Mouse (Mus musculus): ENCODE results near the gene Qtrt1. TPM values are rescaled to one million over a fixed set of nuclear protein-coding genes. Genes with fewer than 3 reads are reported as not detected.

The Qtrt1 gene
- polyA plus RNA-seq, 1 experiment from 2014 or later: 64.5 TPM

DNA sequence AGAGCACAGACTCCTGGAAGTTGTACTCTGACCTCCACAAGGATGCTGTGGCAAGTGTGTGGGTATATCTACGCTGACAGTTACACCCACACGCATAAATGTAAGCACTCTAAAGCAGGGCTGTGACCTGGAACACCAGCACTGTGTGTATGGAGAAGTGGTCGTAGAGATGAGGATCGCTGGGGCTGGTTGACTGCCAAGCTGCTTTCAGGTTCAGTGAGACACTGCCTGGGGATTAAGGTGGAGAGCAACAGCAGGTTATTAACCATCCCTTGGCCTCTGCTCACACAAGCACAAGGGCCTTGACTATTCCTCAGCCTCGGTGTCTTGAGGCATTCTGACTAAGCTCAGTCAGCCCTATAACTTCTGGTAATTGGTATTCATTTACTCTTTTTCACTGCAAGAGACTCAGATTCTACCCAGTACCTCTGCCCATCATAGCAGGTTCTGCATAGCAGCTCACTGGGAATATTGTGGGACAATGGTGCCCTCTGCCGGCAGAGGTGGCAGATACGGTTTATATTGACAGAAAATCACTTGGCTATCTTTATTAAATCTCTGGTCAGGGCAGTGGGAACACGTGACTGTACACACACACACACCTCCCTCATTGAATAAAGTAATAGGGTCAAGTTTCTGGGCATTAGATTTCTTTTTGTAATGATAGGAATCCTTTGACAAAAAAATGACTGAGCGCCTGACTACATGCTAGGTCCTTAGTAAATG is 1.9 kb upstream of the Qtrt1 start:
- Histone ChIP-seq H3K4me2 (replicated peaks; ENCODE audit: low read depth, low read length) (no peak overlapping the region), H3K36me3 (ENCODE audit: insufficient read depth, low read length) (peaks cover 24% of the 10 kb centered on the region), H3K27me3 (ENCODE audit: insufficient read depth, low read length) (no peaks in the 10 kb centered on the region), H3K9ac (replicated peaks; ENCODE audit: low read length) (no peak overlapping the region), H3K9me3 (ENCODE audit: low read length) (no peaks in the 10 kb centered on the region), H3K4me1 (ENCODE audit: insufficient read depth, low read length) (peaks cover 12% of the 10 kb centered on the region; the same call in 1 of the 2 replicates), H3K4me3 (ENCODE audit: low read length) (no peak overlapping the region), H3K27ac (ENCODE audit: low read length) (no peak overlapping the region)
- no peak for ATAC-seq (ENCODE audit: low FRiP score, low TSS enrichment)
- 28% methylated on average over 9 of the region's 9 CpGs for WGBS

DNA sequence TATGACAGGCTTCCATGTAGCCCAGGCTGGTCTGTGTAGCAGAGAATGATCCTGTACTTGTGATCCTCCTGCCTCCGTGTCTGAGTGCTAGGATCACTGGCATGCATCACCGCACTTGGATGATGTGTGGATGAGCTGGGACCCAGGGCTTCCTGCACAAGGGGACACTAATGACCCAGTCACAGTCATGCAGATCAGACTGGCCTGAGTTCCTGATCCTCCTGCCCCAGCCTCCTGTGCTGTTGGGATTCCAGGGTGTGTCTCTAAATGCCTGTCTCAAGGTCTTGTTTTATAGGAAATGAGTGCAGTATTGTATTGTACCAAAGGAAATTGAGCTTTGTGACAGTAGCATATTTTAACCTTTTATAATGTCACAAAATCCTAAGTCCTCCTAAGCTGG is 6.2 kb downstream of the Qtrt1 start:
- Histone ChIP-seq H3K27ac (ENCODE audit: low read length) (no peak overlapping the region), H3K4me1 (ENCODE audit: insufficient read depth, low read length) (0 out of 2 replicates have a peak, but pooled peaks cover 4% of the 10 kb centered on the region), H3K9me3 (ENCODE audit: low read length) (no peaks in the 10 kb centered on the region), H3K27me3 (ENCODE audit: insufficient read depth, low read length) (no peaks in the 10 kb centered on the region), H3K4me3 (ENCODE audit: low read length) (no peak overlapping the region), H3K36me3 (ENCODE audit: insufficient read depth, low read length) (peaks cover 39% of the 10 kb centered on the region), H3K4me2 (replicated peaks; ENCODE audit: low read depth, low read length) (no peak overlapping the region), H3K9ac (replicated peaks; ENCODE audit: low read length) (no peak overlapping the region)
- no peak for ATAC-seq (ENCODE audit: low FRiP score, low TSS enrichment)
- WGBS: 83% methylated on average over 2 of the region's 2 CpGs

DNA sequence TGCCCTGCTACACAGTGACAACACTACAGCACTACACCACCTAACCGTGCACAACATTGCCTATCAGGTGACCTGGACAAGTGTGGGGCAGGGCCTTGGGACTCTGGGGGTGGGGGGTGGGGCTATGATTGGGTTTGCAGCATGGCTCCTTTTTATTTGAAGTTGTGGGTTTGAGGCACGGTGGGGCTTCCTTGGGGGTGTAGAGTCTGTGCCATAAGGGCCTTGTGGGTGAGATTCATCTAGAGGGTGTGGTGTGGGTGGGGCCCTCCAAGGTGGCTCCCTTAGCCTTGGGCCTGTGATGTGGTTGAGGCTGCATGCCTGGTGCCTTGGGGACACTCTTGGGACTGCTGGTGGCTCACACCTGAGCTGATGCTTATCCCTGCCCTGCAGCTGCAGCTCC is 8.0 kb downstream of the Qtrt1 start:
- Histone ChIP-seq H3K4me2 (replicated peaks; ENCODE audit: low read depth, low read length) (no peak overlapping the region), H3K4me1 (ENCODE audit: insufficient read depth, low read length) (no peaks in the 10 kb centered on the region), H3K36me3 (ENCODE audit: insufficient read depth, low read length) (peaks cover 39% of the 10 kb centered on the region), H3K27ac (ENCODE audit: low read length) (no peak overlapping the region), H3K9me3 (ENCODE audit: low read length) (no peaks in the 10 kb centered on the region), H3K9ac (replicated peaks; ENCODE audit: low read length) (no peak overlapping the region), H3K27me3 (ENCODE audit: insufficient read depth, low read length) (no peaks in the 10 kb centered on the region), H3K4me3 (ENCODE audit: low read length) (no peak overlapping the region)
- ATAC-seq (ENCODE audit: low FRiP score, low TSS enrichment): no peak
- 87% methylated on average over 2 of the region's 2 CpGs for WGBS

DNA sequence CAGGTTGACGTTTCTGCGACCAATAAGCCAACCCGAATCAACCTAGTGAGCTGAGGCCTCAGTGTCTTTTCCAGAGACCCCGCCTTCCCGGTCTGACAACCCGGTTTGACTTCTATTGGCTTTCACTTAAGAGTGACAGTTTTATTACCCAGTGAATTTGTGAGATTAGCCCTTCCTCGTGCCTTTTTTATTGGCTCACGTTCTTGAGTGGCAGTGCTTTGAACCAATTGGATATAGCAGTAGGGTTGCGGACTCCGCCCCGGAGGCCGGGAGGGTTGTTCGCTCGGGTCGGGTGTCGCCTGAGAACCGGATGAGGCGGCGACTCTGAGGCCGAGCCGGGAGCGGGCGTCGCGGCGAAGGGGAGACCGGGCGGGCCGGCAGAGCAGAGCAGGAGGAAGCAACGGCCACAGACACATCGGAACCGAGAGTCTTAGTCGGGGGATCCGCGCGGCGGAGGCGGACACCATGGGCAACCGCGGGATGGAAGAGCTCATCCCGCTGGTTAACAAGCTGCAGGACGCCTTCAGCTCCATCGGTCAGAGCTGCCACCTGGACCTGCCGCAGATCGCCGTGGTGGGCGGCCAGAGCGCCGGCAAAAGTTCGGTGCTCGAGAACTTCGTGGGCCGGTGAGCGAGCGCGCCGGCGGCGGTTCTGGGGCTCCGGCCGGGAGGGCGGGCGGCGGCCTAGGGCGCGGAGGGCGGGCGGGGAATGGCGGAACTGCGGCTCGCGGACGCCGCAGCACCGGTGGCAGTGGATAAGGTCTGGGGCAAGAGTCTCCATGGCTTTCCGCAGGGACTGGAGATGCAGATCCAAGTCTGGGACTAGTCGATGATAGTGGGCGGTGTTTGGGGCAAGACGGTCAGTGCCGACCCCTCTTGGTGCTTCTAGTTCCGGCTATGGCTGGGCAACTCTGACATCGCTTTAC is 13.3 kb downstream of the Qtrt1 start, which contains the start of gene Dnm2:
Gene Dnm2 (plus strand): TSS at position 278 of the 925 bp plus-strand sequence.
- peak within 1 kb of the TSS; percentile 87 for H3K9ac ChIP-seq (replicated peaks; ENCODE audit: low read length)
- no peaks in the 10 kb centered on the region for H3K27me3 ChIP-seq (ENCODE audit: insufficient read depth, low read length)
- peak within 1 kb of the TSS; percentile 90 for H3K4me2 ChIP-seq (replicated peaks; ENCODE audit: low read depth, low read length)
- H3K4me3 ChIP-seq (ENCODE audit: low read length): peak within 1 kb of the TSS; percentile 97
- no peaks in the 10 kb centered on the region for H3K9me3 ChIP-seq (ENCODE audit: low read length)
- WGBS: under 1% methylated on average over 82 of the region's 82 CpGs
- H3K27ac ChIP-seq (ENCODE audit: low read length): peak within 1 kb of the TSS; percentile 89
- peaks cover 15% of the 10 kb centered on the region for H3K36me3 ChIP-seq (ENCODE audit: insufficient read depth, low read length)
- H3K4me1 ChIP-seq (ENCODE audit: insufficient read depth, low read length): peaks cover 22% of the 10 kb centered on the region
- peak; percentile 99 for ATAC-seq (ENCODE audit: low FRiP score, low TSS enrichment)

DNA sequence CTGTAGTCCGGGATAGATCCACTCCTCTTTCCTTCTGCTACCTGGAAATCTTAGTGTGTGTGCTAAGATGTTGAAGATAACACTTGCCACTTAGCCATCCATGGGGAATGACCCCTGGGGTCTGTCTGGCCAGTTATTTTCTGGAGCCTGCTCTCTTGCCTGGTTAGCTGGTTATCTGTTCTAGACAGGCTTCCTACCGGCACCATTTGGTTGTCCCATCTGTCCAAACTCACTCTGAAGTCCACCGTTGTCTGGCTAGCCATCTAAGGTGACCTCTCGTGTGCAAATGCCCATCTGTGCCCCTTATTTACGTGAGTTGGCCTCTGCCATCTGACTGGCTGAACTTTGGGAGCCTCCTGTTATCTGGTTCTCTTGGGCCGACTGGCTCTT is 13.9 kb downstream of the Qtrt1 start:
- no peaks in the 10 kb centered on the region for H3K27me3 ChIP-seq (ENCODE audit: insufficient read depth, low read length)
- 2% methylated on average over 6 of the region's 6 CpGs for WGBS
- ATAC-seq (ENCODE audit: low FRiP score, low TSS enrichment): no peak

DNA sequence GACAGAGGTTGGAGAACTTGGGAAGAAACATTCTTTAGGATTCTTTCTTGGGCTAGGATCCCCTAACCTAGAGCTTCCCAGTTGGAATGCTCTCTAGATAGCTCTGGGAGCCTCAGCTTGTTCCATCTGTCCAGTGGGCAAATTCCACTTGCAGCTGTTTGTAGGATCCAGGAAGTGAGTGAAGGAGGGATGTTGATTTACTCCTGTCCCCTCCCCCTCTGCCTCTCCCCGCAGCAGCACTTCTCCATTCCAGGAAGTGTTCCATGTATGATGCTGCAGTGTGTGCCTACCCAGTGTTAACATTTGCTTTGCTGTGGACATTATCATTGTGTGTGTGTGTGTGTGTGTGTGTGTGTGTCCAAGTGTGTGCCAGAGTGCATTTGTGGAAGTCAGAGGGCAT is 14.4 kb downstream of the Qtrt1 start:
- Histone ChIP-seq H3K4me2 (replicated peaks; ENCODE audit: low read depth, low read length) (peak overlapping the region; percentile 90), H3K27me3 (ENCODE audit: insufficient read depth, low read length) (no peaks in the 10 kb centered on the region), H3K27ac (ENCODE audit: low read length) (peak overlapping the region; percentile 89), H3K9ac (replicated peaks; ENCODE audit: low read length) (peak overlapping the region; percentile 87), H3K36me3 (ENCODE audit: insufficient read depth, low read length) (peaks cover 5% of the 10 kb centered on the region; the same call in 1 of the 2 replicates), H3K4me1 (ENCODE audit: insufficient read depth, low read length) (peaks cover 32% of the 10 kb centered on the region), H3K9me3 (ENCODE audit: low read length) (no peaks in the 10 kb centered on the region), H3K4me3 (ENCODE audit: low read length) (peak overlapping the region; percentile 97)
- WGBS: 0% methylated on average over 1 of the region's 1 CpGs
- ATAC-seq (ENCODE audit: low FRiP score, low TSS enrichment): no peak

More for the DNA sequence above, 13.9 kb downstream of the Qtrt1 start:
- H3K4me2 ChIP-seq (replicated peaks; ENCODE audit: low read depth, low read length): peak overlapping the region; percentile 90
- H3K9ac ChIP-seq (replicated peaks; ENCODE audit: low read length): peak overlapping the region; percentile 87
- peak overlapping the region; percentile 89 for H3K27ac ChIP-seq (ENCODE audit: low read length)
- H3K4me1 ChIP-seq (ENCODE audit: insufficient read depth, low read length): peaks cover 27% of the 10 kb centered on the region
- H3K9me3 ChIP-seq (ENCODE audit: low read length): no peaks in the 10 kb centered on the region
- peaks cover 9% of the 10 kb centered on the region for H3K36me3 ChIP-seq (ENCODE audit: insufficient read depth, low read length)
- peak overlapping the region; percentile 97 for H3K4me3 ChIP-seq (ENCODE audit: low read length)

DNA sequence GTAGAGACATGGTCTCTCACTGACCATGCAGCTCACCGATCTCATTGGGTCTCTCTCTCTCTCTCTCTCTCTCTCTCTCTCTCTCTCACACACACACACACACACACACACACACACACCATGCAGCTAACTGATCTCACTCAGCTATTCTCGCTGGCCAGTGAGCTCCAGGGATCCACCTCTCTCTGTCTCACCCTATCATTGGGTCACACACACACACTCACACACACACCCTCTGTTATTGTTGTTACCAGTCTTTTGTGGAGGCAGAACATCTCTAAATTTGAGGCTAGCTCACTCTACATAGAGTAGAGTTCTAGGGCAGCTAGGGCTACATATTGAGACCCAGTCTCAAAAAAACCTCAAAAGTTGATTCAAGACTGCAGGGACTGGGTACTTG is 14.9 kb downstream of the Qtrt1 start:
- H3K36me3 ChIP-seq (ENCODE audit: insufficient read depth, low read length): no peaks in the 10 kb centered on the region; the same call in 1 of the 2 replicates
- H3K9me3 ChIP-seq (ENCODE audit: low read length): no peaks in the 10 kb centered on the region
- H3K4me1 ChIP-seq (ENCODE audit: insufficient read depth, low read length): peaks cover 34% of the 10 kb centered on the region
- peak overlapping the region; percentile 90 for H3K4me2 ChIP-seq (replicated peaks; ENCODE audit: low read depth, low read length)
- ATAC-seq (ENCODE audit: low FRiP score, low TSS enrichment): no peak
- H3K9ac ChIP-seq (replicated peaks; ENCODE audit: low read length): no peak overlapping the region
- WGBS: 61% methylated on average over 2 of the region's 2 CpGs
- H3K4me3 ChIP-seq (ENCODE audit: low read length): no peak overlapping the region
- H3K27me3 ChIP-seq (ENCODE audit: insufficient read depth, low read length): no peaks in the 10 kb centered on the region
- no peak overlapping the region for H3K27ac ChIP-seq (ENCODE audit: low read length)

DNA sequence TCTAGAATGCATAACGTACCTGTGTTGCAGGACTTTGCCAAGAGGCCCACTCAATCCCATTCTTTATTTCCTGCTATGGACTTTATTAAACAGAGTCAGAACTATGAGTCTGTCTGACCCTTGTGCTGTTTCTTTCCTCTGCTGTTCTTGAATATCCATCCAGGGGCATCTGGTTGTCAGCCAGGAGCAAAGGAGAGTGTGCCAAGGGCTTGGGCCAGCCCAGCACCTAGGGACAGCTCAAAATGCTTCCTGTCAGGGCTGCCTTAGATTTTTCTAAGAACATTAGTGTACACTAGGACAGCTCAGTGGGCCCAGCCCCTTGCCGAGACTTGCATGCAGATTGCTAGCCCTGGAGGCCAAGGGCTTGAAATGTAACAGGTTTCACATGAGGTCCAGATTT is 16.1 kb downstream of the Qtrt1 start:
- Histone ChIP-seq H3K27me3 (ENCODE audit: insufficient read depth, low read length) (no peaks in the 10 kb centered on the region), H3K9me3 (ENCODE audit: low read length) (no peaks in the 10 kb centered on the region), H3K4me2 (replicated peaks; ENCODE audit: low read depth, low read length) (no peak overlapping the region), H3K27ac (ENCODE audit: low read length) (no peak overlapping the region), H3K36me3 (ENCODE audit: insufficient read depth, low read length) (no peaks in the 10 kb centered on the region), H3K4me1 (ENCODE audit: insufficient read depth, low read length) (peaks cover 34% of the 10 kb centered on the region), H3K4me3 (ENCODE audit: low read length) (no peak overlapping the region), H3K9ac (replicated peaks; ENCODE audit: low read length) (no peak overlapping the region)
- no peak for ATAC-seq (ENCODE audit: low FRiP score, low TSS enrichment)
- WGBS: 82% methylated on average over 2 of the region's 2 CpGs

DNA sequence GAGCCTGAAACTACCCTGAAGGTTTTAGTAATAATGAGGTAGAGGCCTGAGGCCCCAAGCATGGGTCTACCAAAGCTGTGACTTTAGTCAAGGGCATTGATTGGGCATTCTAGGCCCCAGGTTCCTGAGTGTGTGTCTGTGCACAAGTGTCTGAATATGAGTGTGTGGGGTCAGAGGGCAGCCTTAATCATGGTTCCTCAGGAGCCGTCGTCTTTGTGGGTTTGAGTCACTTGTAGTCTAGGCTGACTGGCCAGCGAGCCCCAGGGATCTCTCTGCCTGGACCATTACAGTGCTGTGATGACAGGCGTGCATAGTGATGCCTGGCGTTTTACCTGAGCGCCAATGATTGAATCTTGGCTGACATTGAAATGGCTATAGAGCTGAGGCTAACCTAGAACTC is 16.5 kb downstream of the Qtrt1 start:
- Histone ChIP-seq H3K9ac (replicated peaks; ENCODE audit: low read length) (no peak overlapping the region), H3K27me3 (ENCODE audit: insufficient read depth, low read length) (no peaks in the 10 kb centered on the region), H3K27ac (ENCODE audit: low read length) (no peak overlapping the region), H3K4me2 (replicated peaks; ENCODE audit: low read depth, low read length) (no peak overlapping the region), H3K9me3 (ENCODE audit: low read length) (no peaks in the 10 kb centered on the region), H3K4me1 (ENCODE audit: insufficient read depth, low read length) (peaks cover 34% of the 10 kb centered on the region), H3K4me3 (ENCODE audit: low read length) (no peak overlapping the region), H3K36me3 (ENCODE audit: insufficient read depth, low read length) (no peaks in the 10 kb centered on the region)
- no peak for ATAC-seq (ENCODE audit: low FRiP score, low TSS enrichment)
- 85% methylated on average over 6 of the region's 6 CpGs for WGBS

All from kidney, embryonic 16.5 days (tissue).